Mouse (Mus musculus) embryonic fibroblast, embryonic 13.5 days (primary cell): ENCODE measurements around the gene Rab29.

Source experiments
- CTCF ChIP-seq: IDR thresholded peaks from 2 replicates; pipeline ENCODE4 v1.5.1; 2011; ENCODE audit warnings: mild to moderate bottlenecking, control low read depth, low read length, moderate library complexity, borderline replicate concordance; ENCODE audit not compliant: insufficient read depth
- POLR2A ChIP-seq: IDR thresholded peaks from 2 replicates; pipeline ENCODE4 v1.6.1; 2011; ENCODE audit warnings: low read depth, mild to moderate bottlenecking, control low read depth, low read length, moderate library complexity

DNA sequence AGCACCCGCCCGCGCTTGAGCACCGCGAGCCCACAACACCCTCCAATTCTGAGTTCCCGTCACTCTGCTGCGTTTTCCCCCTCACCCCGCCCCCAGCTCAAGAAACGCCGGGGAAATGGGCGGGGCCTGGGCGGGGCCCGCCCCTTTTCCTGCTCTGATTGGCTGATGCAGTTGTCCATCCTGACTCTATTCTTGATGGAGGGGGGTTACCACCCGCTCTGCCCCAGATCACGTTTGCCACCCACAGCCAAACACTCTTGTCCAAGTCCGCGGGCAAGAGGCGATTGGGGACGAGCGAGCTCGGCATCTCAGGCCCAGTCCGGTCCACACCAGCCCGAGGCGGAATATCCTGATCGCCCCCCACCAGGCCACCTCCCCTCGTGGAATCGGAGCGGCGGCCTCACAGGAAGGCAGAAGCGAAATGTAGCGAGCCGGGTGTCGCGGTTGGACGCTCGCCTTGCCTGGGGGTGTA, 39.2 kb upstream of the Rab29 start:
- TF ChIP-seq CTCF = no peak
- TF ChIP-seq POLR2A = peak; percentile 85
